Mouse (Mus musculus): ENCODE data around the gene Ift172.

Gene Ift172
- long read RNA-seq, experiment 1, full-length matches to known transcripts, result 2 of 5 reads
- long read RNA-seq, experiment 1, partial matches to known transcripts, result 3 of 5 reads
- long read RNA-seq, experiment 1, other reads (novel, unspliced or antisense), result 0 of 5 reads
- long read RNA-seq, experiment 2, partial matches to known transcripts, result 5 of 8 reads
- long read RNA-seq, experiment 2, other reads (novel, unspliced or antisense), result 3 of 8 reads

DNA sequence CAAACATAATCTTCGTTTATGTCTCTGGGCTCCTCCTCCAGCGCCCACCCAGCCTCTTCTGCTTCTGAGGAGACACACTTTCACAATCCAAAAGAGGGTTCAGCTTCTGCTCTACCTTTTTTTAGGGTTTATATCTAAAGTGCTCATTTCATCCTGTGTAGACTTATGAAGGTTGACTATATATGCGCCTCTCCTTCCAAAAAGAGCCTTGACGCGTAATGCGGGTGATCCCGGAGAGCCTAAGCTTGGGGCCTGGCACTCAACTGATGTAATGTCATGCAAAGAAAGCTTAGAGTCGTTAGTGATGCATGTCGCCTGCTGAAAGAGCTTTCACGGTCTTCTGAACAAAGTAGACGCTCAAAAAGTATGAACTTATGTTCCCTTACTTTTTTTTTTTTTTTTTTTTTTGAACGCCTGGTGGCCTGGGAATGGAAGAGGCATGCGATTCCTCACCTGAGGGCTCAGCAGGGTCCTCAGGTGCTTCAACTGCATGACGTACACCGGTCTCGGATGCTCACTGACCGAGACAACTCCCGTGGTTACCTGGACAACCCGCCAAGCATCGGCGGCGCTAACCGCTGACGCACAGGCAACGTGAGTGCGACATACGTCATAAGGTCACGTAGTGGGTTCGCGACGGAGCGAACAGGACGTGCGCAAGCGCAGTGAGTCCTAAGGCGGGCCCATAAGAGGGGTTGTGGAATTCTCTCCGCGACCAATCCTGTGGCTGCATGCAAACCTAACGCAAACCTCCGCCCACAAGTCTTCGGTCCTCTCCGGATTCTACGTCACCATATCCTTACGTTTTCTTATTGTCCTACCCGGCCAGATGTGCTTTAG, at the start of gene Ift172:
Gene Ift172, minus strand, starts transcription at position 596 of the 840 bp plus-strand sequence.
- intact Hi-C loops (cut with DNase I), result no loop called here

DNA sequence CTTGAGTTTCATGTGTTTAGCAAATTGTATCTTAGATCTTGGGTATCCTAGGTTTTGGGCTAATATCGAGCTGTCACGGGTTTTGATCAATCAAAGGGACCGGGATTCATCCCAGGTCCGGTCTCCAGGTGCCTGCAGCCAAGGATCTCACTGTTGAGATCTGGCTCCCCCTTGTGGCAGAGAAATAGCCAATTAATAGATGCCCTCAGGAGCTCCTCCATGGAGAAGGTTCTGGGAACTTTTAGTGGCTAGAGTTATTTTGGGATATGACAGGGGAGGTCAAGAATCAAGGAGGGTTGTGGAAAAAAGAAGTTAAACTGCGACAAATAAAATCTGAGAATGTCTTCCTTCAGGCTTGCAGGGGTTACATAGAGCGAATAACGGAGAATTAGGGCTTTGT, 37.3 kb upstream of the Ift172 start:
- intact Hi-C loops (cut with DNase I), result loop anchor here (5.0 to 10.0 kb wide), 2 partner anchors 111 to 143 kb away; partner anchors contain the start of gene Gtf3c2

DNA sequence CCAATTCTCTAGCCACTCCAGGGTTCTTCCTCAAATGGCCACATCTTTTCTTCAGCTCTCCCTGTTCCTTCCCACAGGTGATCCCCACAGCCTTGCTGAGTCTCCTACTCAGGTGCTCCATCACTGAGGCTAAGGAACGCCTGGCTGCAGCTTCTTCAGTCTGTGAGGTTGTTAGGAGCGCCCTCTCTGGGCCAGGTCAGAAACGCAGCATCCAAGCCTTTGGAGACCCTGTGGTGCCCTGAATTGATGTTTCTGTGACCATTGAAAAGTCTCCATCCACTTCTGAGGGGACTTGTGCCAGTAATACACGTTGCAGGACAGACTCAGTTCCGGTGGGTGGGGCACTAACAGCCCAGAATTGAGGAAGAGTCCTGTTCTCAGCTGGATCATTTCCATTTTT, 35.9 kb upstream of the Ift172 start:
- intact Hi-C loops (cut with DNase I), result loop anchor here (5.0 to 10.0 kb wide), 2 partner anchors 110 to 142 kb away; partner anchors contain the start of gene Gtf3c2

DNA sequence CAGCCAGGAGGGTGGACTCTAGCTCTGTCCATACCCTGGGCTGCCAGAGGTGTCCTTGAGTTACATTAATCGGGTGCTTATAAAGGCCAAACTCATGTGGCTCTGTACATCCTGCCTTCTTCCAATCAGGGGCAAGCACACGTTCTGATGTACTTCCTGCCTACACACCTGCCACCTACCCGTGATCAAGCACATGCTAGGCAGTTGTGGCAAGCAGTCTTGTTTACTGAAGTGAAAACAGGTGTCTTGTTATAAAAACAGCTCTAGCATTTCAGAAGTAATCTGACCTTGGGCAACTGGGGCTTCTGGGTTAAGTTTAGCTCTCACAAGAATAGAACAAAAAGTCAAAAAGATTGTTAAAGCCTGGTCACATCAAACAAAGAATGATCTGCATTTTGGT, 33.2 kb upstream of the Ift172 start:
- intact Hi-C loops (cut with DNase I), result loop anchor here (10.0 kb wide), 1 partner anchor 139 kb away; the partner anchor contains the start of gene Gtf3c2

DNA sequence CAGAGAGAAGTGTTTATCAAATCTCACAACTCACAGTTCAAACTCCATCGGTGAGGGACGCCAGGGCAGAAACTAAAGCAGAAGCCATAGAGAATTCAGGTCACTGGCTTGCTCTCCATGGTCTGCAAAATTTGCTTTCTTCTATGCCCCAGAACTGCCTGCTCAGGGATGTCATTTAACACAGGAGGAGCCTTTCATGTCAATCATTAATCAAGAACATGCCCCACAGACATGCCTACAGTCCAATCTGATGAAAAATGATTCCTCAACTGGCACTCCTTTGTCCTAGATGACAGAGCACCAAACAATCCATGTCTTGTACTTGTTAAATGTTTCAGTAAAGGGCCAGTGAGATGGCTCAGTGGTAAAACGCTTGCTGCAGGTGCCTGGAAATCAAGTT, 31.9 kb upstream of the Ift172 start:
- intact Hi-C loops (cut with DNase I), result loop anchor here (10.0 kb wide), 1 partner anchor 138 kb away; the partner anchor contains the start of gene Gtf3c2

DNA sequence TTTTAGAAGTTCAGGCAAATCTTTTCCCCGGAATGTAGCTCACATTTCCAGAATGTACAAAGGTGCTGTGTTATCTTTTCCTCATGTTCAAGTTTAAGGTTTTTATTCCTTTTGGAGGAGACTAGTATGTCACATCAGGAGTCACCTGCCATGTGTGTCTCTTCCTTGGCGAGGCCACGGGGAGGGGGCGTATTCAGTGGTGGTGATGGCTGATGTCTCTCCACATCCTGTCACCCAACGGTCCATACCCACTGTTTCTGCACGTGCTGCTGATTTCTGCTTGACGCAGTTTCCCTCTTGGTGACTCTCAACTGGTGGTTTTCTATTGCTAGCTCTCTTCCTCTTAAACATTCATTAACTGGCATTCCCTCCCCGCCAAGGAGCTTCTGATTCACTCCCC, 21.9 kb upstream of the Ift172 start:
- intact Hi-C loops (cut with DNase I), result no loop called here

DNA sequence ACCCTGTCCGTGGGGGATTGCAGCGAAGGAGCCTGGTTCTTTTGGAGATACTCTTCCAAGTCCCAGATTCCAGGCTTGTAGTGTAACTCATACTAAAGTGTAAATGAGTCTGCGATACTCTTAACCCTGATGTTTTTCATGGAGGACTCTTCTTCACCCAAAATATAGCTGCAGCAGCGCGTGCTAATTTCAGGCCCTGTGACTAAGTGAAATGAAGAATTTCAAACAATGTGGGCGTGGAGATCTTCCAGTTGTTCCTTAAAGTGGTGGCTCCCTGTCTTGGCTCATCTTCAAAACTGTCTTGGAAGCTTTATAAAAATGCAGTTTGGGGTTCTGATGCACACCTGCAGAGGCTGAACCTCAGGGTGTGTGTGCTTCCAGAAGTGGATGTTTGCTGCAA, 12.2 kb upstream of the Ift172 start:
- intact Hi-C loops (cut with DNase I), result no loop called here

DNA sequence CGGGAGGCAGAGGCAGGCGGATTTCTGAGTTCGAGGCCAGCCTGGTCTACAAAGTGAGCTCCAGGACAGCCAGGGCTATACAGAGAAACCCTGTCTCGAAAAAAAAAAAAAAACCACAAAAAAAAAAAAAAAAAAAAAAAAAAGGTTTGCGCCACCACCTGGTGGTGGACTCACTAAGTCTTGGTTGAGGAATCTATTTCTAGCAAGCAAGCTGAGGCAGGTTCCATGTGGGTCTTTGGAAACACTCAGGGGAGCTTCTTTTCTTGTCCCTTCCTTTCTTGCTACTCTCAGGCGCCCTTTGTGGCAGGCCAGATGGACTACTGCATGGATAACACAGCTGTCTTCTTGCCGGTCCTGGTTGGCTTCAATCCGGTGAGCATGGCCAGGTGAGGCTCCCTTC, 10.9 kb upstream of the Ift172 start:
- intact Hi-C loops (cut with DNase I), result no loop called here

DNA sequence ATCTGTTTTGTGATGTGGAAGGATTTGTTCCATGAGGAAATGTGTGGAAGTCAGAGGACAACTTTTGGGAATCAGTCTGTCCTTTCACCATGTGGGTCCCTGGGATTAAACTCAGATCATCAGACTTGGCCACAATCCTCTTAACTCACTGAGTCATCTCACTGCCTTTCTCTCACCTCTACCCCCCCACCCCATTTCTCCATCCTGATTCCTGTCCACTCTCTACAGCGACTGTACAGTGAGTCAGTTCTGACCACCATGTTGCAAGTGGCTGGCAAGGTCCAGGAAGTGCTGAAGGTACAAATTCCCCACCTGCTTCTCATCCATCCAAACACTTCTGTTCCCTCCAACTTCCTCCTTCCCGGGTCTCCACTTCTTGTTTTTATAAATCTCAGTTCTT, 7.6 kb upstream of the Ift172 start:
- intact Hi-C loops (cut with DNase I), result no loop called here

DNA sequence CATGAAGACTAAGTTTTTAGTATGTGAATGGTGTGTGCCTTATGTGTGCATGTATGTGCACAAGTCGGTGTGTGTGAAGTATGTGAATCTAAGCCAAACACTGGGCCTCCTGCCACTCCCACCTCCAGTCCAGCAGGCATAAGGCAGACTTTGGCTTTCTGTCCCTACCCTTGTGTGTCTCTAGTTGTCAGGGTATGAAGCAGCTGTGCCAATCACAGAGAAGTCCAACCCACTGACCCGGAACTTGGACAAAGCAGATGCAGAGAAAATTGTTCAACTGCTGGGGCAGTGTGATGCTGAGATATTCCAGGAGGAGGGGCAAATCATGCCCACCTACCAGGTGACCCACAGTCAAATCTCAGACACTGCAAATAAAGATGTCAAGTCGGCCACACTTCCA, 7.1 kb upstream of the Ift172 start:
- intact Hi-C loops (cut with DNase I), result no loop called here

DNA sequence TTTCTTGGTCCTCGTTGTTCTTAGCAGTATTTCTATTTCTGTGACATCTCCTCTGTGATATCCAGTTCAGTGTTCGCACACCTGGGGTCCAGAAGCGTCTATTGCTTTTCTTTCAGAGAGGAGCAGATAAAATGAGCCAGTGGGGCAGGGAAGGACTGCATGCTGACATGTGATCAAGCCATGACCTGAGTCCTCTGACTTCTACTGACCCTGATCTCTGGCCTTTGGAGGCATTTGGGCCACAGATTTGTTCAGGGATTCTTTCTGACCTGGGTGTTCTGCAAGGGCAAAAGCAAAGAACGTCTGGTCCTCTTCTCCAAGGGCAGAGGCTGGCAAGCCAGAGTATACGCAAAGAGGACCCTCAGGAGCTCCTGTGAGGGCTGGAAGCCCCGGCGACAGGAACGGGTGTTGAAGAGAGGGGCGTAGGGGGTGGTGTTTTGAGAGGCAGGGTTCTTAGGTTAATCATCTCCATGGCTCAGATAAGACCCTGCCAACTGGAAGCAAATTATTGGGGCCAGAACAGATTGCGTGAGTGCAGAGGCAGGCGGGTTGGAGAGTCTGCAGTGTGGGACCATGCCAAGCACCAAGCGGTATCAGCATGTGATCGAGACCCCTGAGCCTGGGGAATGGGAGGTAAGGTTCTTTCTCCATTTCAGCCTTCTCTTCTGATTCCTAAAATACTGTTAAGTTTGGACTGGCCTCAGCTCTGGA, 6.3 kb upstream of the Ift172 start, which contains the start of gene Gckr:
Gene Gckr, plus strand, starts transcription at position 397 of the 711 bp plus-strand sequence.
- intact Hi-C loops (cut with DNase I), result no loop called here

DNA sequence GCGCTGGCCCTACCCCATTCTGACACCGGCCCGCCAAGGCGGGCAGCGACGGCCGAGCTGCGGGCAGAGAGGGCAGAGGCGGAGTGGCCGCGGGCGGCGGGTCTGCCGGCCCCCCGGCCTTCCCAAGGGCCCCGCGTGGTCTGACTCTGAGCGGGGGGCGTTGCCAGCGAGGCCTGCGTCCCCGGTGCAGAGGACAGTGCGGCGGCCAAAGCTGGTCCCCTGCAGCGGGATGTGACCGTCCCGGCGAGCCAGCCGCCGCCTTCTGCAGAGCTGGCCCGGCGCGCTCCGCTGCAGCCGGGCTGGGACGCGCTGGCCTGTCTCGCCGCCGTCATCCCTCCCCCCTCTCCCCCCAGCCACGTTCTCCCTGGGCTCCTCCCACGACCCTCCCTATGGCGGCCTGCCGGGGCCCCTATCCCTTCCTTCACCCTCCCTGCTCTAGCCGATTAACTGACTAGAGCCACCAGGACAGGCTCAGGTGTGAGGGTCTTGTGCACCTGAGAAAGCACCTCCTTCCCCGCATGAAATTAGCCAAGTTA, 4.8 kb upstream of the Ift172 start, which contains the start of gene Fndc4:
Gene Fndc4, minus strand, starts transcription at position 475 of the 536 bp plus-strand sequence.
- intact Hi-C loops (cut with DNase I), result no loop called here

DNA sequence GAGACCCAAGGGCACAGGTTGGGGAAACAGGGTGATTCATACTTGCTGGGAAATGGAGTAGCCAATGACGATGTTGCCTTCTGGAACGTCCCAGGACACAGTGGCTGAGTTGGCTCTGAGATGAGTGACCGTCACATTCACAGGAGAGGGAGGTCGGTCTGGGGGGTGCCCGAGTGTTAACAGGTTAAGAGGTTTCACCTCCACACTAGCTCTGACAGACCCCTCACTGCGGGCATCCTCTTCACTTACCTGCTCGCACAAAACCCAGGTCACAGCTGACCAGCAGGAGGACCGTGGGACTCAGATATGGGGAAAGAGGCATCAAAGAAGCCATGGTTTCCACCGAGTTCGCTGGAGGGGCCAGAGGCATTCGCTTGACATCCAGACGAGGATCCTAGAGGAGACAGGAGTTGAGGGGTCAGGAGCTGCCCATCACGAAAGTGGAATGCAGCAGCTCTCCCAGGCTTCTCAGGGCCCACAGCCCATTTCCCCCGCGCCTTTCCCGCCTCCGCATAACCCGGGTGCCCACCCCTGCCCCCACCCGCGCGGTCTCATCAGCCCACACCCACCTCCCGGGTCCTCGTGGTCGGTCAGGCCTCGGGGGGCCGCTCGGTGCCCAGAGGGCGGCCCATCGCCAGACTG, 4.2 kb upstream of the Ift172 start:
- intact Hi-C loops (cut with DNase I), result no loop called here

DNA sequence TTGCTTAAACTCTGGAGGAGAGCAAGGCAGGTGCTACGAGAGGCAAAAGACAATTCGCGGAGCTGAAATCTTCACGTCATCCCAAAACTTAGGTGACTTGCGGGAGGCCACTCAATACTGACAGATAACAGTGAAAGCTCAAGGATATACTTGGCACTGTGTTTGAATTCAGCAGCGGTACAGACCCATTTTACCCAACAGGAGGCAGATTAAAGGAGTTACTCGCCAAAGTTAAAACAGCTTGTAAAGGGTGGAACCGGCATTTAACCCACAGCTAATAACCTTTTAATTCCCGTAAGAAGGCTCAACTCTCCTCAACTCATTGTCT, 409 bp upstream of the Ift172 start:
- intact Hi-C loops (cut with DNase I), result no loop called here

DNA sequence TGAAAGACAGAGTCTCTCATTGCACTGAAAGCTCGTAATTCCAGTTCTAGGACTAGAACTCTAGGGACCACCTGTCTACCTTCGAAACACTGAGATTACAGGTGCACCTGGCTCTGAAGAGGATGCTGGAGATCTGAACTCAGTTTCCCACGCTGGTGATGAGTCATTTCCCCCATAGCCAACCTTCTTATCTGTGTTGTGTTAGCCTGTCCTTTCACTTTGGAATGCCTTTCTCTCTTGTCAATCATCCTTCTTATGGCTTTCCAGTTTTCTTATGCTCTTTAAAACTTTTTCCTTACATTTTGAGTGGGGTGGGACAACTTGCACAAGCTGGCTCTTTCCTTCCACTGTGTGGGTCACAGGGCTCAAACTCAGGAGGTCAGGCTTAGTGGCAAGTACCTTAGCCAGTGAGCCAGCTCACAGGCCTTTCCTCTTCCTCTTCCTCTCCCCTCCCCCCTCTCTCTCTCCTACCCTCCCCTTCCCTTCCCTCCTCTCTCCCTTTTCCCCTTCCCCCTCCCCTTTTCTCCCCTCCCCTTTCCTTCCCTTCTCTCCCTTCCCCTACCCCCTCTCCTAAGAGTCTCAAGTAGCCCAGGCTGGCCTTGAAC, 1.2 kb downstream of the Ift172 start:
- intact Hi-C loops (cut with DNase I), result no loop called here

DNA sequence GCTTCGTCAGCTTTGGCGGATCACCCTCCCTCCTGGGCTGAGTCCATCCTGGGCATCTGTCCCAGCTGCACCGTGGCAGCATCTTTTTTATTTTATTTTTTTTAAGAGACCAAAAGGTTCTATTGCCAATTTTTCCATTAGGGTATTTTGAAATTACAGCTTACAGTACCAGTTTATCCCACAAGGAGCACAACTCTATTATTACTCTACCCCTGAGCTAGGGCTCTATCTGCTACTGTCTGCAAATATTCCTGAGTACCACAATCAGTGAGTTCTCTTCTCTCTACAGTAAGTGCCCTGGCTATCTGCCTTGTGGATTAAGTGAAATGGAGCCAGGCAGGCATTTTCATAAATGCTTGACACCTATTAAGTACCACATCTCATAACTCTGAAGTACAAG, 2.3 kb downstream of the Ift172 start:
- intact Hi-C loops (cut with DNase I), result no loop called here

DNA sequence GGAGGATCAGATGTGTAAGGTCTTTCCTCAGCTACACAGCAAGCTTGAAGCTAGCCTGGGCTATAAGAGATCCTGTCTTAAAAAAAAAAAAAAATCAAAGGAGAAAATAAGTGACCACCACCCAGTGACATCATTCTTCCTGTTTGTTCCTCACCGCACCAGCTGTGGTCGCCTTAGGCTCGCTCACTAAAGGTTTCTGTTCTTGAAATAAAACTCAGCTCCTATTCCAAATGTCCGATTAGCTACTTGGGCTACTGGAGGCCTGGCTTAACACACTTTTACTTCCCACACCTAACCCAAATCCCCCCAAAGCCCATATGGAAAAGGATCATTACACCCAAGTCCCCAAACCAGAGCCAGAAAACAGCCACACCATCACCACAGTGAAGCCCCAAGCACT, 2.7 kb downstream of the Ift172 start:
- intact Hi-C loops (cut with DNase I), result no loop called here

DNA sequence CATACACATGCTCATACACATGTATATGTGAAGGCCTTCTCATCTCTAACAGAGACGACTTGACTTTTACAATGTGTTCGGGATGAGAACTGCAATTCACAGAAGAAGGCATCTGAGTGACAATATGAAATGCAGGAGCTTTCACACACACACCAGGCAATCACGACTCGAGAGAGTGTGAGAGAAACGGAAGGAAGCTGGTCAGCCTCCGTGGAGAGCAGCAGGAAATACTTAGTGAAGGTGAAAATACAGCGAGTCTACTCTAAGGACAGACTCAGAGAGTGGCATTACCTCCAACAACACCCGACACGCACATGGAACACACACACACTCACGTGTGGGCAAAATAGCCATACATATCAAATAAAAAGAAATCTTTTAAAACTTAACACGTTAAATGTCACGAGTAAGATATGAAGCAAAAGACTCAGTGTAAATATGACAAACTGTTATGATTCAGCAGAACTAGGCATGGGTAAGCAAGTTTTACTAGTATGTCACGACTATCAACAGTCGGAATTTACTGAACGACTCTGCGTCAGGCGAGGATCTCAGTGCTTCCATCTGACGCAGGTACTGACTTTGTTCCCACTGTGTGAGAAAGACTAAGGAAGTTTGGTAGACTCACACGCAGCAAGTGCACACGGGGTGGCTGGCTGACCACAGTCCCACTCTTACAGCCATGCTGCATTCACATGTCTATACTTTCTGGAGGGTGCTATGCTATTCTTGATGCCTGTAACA, 11.5 kb downstream of the Ift172 start:
- intact Hi-C loops (cut with DNase I), result no loop called here

DNA sequence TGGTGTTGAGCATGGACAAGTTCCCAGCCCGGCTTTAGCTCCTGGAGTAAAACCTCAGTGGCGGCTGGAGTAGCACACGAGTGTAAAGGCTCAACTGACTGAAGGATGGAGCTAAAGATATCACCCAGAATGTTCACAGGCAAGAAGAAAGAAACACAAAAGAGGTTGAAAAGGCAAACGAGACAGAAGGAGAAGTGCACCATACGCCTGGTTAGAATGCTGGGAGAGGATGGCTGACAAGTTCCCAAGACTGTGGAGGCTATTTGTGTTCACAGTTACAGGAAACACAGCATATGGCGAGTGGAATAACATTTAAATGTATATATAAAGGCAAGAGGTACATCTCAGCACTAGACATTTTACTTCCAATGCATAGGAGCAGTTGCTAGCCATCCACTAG, 17.9 kb downstream of the Ift172 start:
- intact Hi-C loops (cut with DNase I), result no loop called here

DNA sequence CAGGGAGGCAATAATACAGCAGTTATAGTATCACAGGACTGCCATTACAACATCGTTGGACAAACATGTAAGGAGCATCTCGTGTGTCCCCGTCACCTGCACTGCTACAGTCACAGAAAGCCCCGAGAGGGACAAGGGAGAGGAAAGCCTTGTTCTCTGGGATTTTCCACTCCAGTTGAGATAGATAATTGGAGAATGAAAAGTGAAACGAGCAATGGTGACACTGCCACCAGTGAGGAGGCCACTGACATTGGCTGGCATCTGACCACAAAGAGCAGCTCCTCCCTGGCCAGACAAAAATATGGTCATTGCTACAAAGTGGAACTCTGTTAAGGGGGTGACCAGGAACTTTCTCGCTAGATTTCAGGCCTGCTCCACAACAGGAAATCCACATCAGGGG, 23.2 kb downstream of the Ift172 start:
- intact Hi-C loops (cut with DNase I), result no loop called here
